ENCODE assay signal across 16 mouse cellular contexts in the genomic region with DNA sequence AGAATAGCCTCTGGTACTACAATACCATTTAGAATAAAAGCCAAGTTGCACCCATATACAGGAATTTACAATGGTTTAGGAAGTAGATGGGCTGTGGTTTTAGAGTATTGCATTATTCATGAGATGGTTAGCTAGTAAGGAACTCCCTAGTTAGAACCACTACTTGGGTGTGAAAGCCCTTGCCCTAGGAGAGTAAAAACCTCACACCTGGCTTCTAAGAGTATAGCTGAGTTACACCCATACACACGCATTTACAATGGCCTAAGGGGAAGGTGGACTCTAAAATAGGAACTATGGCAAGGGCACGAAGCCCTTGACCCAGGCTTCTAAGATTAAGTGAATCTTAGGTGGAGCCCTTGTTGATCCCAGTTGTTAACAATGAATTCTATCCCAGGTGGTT. TPM values are rescaled to one million over a fixed set of nuclear protein-coding genes. Genes with fewer than 3 reads are reported as not detected.
DNase-seq lines count a peak whose midpoint lies in the region.
"Not testable (repeated sequence)": the region's sequence is repeated elsewhere in the genome, so short reads cannot be mapped to it uniquely, and the experiment has no call there.
"Had no signal": no experiment of that assay in that cellular context is flagged by ENCODE, and none has a peak within 500 bp of the region (broad histone marks: within the 10 kb centered on the region; RNA-seq: fewer than 3 reads in every experiment).

No protein-coding gene starts in this region.

- peak; percentile 85 for DNase-seq in ES-CJ7 (ENCODE audit: low read depth, low spot score)
- not testable (repeated sequence) for DNase-seq in ES-E14 (ENCODE audit: low read depth, low spot score)
- peak; percentile 91 for DNase-seq in R1 (ENCODE audit: low read depth, low spot score)
- peak; percentile 93 for DNase-seq in ZHBTc4 (ENCODE audit: low read depth, low spot score)
- DNase-seq in heart, adult 11 months: peak; percentile 30

- peak overlapping the region; percentile 86; the same call in 1 of the 2 replicates for H3K27ac ChIP-seq in ES-E14 (ENCODE audit: insufficient read depth, low read depth, low read length, poor library complexity, severe bottlenecking)

- not testable (repeated sequence) for H3K4me1 ChIP-seq in ES-E14 (ENCODE audit: control insufficient read depth in 2 of 2, insufficient read depth in 2 of 2, low read length in 2 of 2, poor library complexity in 1 of 2)

- not testable (repeated sequence) for H3K4me3 ChIP-seq in ES-E14 (ENCODE audit: insufficient read depth in 1 of 2, low read depth in 1 of 2, low read length in 2 of 2, poor library complexity in 1 of 2, severe bottlenecking in 1 of 2)

- not testable (repeated sequence) for H3K9me3 ChIP-seq in ES-E14 (ENCODE audit: control insufficient read depth, insufficient read depth, low read depth, low read length)

- not testable (repeated sequence) for H3K9ac ChIP-seq in ES-E14 (ENCODE audit: insufficient read depth, low read depth, low read length, poor library complexity, severe bottlenecking)

- not testable (repeated sequence) for H3K36me3 ChIP-seq in ES-E14 (ENCODE audit: control insufficient read depth, insufficient read depth, low read length, poor library complexity, severe bottlenecking)

- in situ Hi-C loops in ES-E14 (cut with MboI; ENCODE audit: low sequenced_read_pairs in 2 of 2, unreplicated experiment in 2 of 2): not testable (repeated sequence)

RNA-seq across cellular contexts. Expression of a gene that starts 7.3 kb away (rescaled TPM):
- 9.1 and 9.6 TPM in 2 replicates for total RNA-seq in ES-E14 (2012; rRNA removed)
- total RNA-seq: adrenal gland, postnatal 14 days; G1E; MEL had no signal

RNA-seq across cellular contexts. Expression of a gene that starts 12.6 kb away (rescaled TPM):
- 7.8 and 10.7 TPM in 2 replicates for total RNA-seq in ES-E14 (2012; rRNA removed)

RNA-seq across cellular contexts. Expression of a gene that starts 19.6 kb away (rescaled TPM):
- 0.63 and 1.2 TPM in 2 replicates for total RNA-seq in ES-E14 (2012; rRNA removed)
- total RNA-seq: adrenal gland, adult 18-20 months; adrenal gland, adult 2 months; adrenal gland, adult 8-10 months; adrenal gland, postnatal 14 days; adrenal gland, postnatal 25 days; adrenal gland, postnatal 36 days; adrenal gland, postnatal 4 days; CH12.LX; MEL had no signal

RNA-seq across cellular contexts. Expression of a gene that starts 33.5 kb away (rescaled TPM):
- total RNA-seq in ES-E14 (2012; rRNA removed): not detected in 2 replicates
- total RNA-seq: adrenal gland, adult 18-20 months; adrenal gland, adult 2 months; adrenal gland, adult 8-10 months; adrenal gland, postnatal 10 days; adrenal gland, postnatal 14 days; adrenal gland, postnatal 25 days; adrenal gland, postnatal 36 days; CH12.LX; G1E; MEL had no signal

RNA-seq across cellular contexts. Expression of a gene that starts 47.5 kb away (rescaled TPM):
- 0.45 and 1.1 TPM in 2 replicates for total RNA-seq in ES-E14 (2012; rRNA removed)
- total RNA-seq: adrenal gland, adult 18-20 months; adrenal gland, adult 2 months; adrenal gland, adult 8-10 months; adrenal gland, postnatal 10 days; adrenal gland, postnatal 14 days; adrenal gland, postnatal 25 days; adrenal gland, postnatal 36 days; adrenal gland, postnatal 4 days; CH12.LX; G1E; MEL had no signal
